Mouse (Mus musculus): Measurements from ENCODE around the gene Qsox2. TPM values are rescaled to one million over a fixed set of nuclear protein-coding genes. Genes with fewer than 3 reads are reported as not detected.

Qsox2 gene
- 15.2 TPM for polyA plus RNA-seq (2012; fragmentation: generic; extraction: Trizol)
- long read RNA-seq, experiment 1, partial matches to known transcripts, result 5 of 13 reads
- long read RNA-seq, experiment 1, other reads (novel, unspliced or antisense), result 7 of 13 reads
- long read RNA-seq, experiment 2, transcript Qsox2-201 (13 exons, 2,559 nt), result major isoform, 22 of 121 reads
- long read RNA-seq, experiment 2, partial matches to known transcripts, result 86 of 121 reads
- long read RNA-seq, experiment 2, other reads (novel, unspliced or antisense), result 13 of 121 reads

DNA sequence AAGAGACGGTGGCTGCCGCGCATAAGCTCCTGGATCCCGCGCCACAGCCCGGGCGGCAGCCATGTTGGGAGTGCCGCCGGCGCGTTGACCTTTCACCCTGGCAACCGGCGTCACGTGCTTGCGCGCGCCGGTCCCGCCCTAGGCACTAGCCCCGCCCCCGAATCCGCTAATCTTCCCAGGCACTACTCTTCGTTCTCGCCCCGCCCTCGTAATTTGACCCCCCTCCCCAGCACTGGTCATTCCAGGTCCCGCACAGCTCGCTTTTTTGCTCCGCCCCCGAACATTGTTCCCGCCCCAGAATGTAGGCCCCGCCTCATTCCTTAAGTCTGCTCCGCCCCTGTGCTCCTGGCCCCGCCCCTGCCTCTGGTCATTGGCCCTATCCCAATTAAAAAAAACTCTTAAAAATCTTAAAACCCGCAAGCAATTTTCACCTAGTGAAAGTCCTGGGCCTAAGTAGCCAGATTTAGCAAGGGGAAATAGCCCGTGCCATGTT lies at the start of gene Qsox2:
Gene Qsox2, minus strand, starts transcription at position 236 of the 493 bp plus-strand sequence.
- peaks cover 15% of the 10 kb centered on the region for H3K27me3 ChIP-seq (ENCODE audit: control insufficient read depth, insufficient read depth, insufficient read length)
- peak within 1 kb of the TSS; percentile 92 for H3K4me3 ChIP-seq (ENCODE audit: insufficient read depth, poor library complexity, severe bottlenecking)
- H3K79me3 ChIP-seq (ENCODE audit: low read depth), result peaks cover 4% of the 10 kb centered on the region
- peaks cover 21% of the 10 kb centered on the region for H3K79me2 ChIP-seq (ENCODE audit: control insufficient read depth, insufficient read depth)
- peak within 1 kb of the TSS; percentile 93 for H3ac ChIP-seq (ENCODE audit: control insufficient read depth, insufficient read length, low read depth)
- TF ChIP-seq FOSL1 (IDR thresholded peaks at IDR 0.05; ENCODE audit: insufficient read depth, low read length, poor library complexity, severe bottlenecking) (no peak), CEBPB (IDR thresholded peaks at IDR 0.05; ENCODE audit: low read depth) (no peak), USF1 (IDR thresholded peaks at IDR 0.05; ENCODE audit: low read depth) (peak; percentile 87), MYOD1 (IDR thresholded peaks at IDR 0.05; ENCODE audit: control insufficient read depth, insufficient read length, low read depth) (no peak), CTCF (IDR thresholded peaks at IDR 0.05; ENCODE audit: control insufficient read depth, insufficient read depth, insufficient read length) (no peak), MAX (IDR thresholded peaks at IDR 0.05) (no peak), MYOG (IDR thresholded peaks at IDR 0.05; ENCODE audit: control insufficient read depth, extremely low read depth, insufficient read length) (no peak)
- peaks cover 3% of the 10 kb centered on the region for H3K36me3 ChIP-seq (ENCODE audit: control insufficient read depth, insufficient read depth)

DNA sequence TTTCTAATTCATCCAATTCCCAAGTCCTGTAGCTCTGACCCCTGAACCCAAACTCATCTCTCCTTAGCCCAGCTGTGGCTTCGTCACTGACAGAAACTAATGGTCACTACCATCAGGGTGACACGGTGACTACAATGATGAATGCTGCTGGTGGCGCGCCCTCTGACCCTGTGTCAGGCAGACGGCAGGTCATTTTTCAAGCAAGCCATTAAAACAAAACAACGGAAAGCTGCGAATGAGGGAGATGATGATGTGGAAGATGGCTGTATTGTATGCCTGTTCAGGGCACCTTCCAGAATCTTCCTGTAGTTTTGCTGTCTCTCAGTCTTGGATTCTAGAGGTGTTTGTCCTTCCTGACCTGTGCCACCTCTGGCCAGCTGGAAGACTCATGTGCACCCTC lies 49.1 kb upstream of the Qsox2 start:
- Histone ChIP-seq H3K36me3 (ENCODE audit: control insufficient read depth, insufficient read depth) (no peaks in the 10 kb centered on the region), H3K79me2 (ENCODE audit: control insufficient read depth, insufficient read depth) (no peaks in the 10 kb centered on the region), H3K79me3 (ENCODE audit: low read depth) (no peaks in the 10 kb centered on the region), H3K27me3 (ENCODE audit: control insufficient read depth, insufficient read depth, insufficient read length) (peaks cover 71% of the 10 kb centered on the region), H3K4me3 (ENCODE audit: insufficient read depth, poor library complexity, severe bottlenecking) (no peak overlapping the region), H3ac (ENCODE audit: control insufficient read depth, insufficient read length, low read depth) (no peak overlapping the region)
- TF ChIP-seq MYOG (IDR thresholded peaks at IDR 0.05; ENCODE audit: control insufficient read depth, extremely low read depth, insufficient read length), result no peak
- no peak for TF ChIP-seq CEBPB (IDR thresholded peaks at IDR 0.05; ENCODE audit: low read depth)
- no peak for TF ChIP-seq FOSL1 (IDR thresholded peaks at IDR 0.05; ENCODE audit: insufficient read depth, low read length, poor library complexity, severe bottlenecking)
- no peak for TF ChIP-seq MYOD1 (IDR thresholded peaks at IDR 0.05; ENCODE audit: control insufficient read depth, insufficient read length, low read depth)
- no peak for TF ChIP-seq CTCF (IDR thresholded peaks at IDR 0.05; ENCODE audit: control insufficient read depth, insufficient read depth, insufficient read length)
- TF ChIP-seq USF1 (IDR thresholded peaks at IDR 0.05; ENCODE audit: low read depth), result no peak
- TF ChIP-seq MAX (IDR thresholded peaks at IDR 0.05), result no peak

DNA sequence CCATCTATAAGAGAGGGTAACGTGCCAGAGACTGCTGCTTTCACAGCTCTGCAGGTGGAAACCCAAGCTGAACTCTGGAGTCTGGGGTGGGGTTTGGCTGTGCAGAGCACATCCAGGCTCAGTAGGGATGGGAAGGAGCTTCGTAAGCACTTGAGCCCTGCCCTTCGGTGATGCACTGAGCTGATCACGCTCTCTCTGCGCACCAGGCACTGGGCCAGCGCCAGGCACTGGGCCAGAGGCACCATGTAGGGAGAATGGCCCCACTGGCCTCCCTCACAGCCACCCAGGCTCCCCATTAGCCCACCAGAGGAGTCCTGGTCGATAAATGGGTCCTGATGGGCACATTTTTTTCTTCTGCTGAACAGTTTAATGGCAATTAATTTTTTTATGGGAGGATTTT lies 48.5 kb upstream of the Qsox2 start:
- Histone ChIP-seq H3K79me2 (ENCODE audit: control insufficient read depth, insufficient read depth) (no peaks in the 10 kb centered on the region), H3K27me3 (ENCODE audit: control insufficient read depth, insufficient read depth, insufficient read length) (peaks cover 73% of the 10 kb centered on the region), H3K4me3 (ENCODE audit: insufficient read depth, poor library complexity, severe bottlenecking) (no peak overlapping the region), H3K79me3 (ENCODE audit: low read depth) (no peaks in the 10 kb centered on the region), H3ac (ENCODE audit: control insufficient read depth, insufficient read length, low read depth) (no peak overlapping the region), H3K36me3 (ENCODE audit: control insufficient read depth, insufficient read depth) (no peaks in the 10 kb centered on the region)
- TF ChIP-seq CEBPB (IDR thresholded peaks at IDR 0.05; ENCODE audit: low read depth), result no peak
- no peak for TF ChIP-seq MYOG (IDR thresholded peaks at IDR 0.05; ENCODE audit: control insufficient read depth, extremely low read depth, insufficient read length)
- no peak for TF ChIP-seq CTCF (IDR thresholded peaks at IDR 0.05; ENCODE audit: control insufficient read depth, insufficient read depth, insufficient read length)
- TF ChIP-seq MYOD1 (IDR thresholded peaks at IDR 0.05; ENCODE audit: control insufficient read depth, insufficient read length, low read depth), result no peak
- no peak for TF ChIP-seq FOSL1 (IDR thresholded peaks at IDR 0.05; ENCODE audit: insufficient read depth, low read length, poor library complexity, severe bottlenecking)
- no peak for TF ChIP-seq MAX (IDR thresholded peaks at IDR 0.05)
- TF ChIP-seq USF1 (IDR thresholded peaks at IDR 0.05; ENCODE audit: low read depth), result no peak

DNA sequence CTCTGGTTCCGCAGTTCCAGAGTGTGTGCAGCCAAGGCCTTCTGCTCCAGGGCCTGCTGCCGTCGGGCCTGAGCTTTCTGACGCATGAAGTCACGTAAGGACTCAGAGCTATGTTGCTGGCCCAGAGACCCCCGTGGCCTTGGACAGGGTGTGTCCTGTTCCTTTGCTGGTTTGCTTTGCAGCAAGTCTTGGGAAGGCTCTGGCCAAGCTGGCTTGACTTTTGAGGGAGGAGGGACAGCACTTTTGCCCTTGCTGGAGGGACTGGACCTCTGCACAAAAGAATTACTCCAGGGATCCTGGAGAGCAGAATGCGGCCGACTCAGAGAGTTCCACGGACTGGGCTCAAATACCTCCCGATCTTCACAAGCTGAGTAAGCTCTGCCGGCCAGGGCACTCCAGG lies 43.3 kb upstream of the Qsox2 start:
- Histone ChIP-seq H3K79me3 (ENCODE audit: low read depth) (no peaks in the 10 kb centered on the region), H3K79me2 (ENCODE audit: control insufficient read depth, insufficient read depth) (no peaks in the 10 kb centered on the region), H3K4me3 (ENCODE audit: insufficient read depth, poor library complexity, severe bottlenecking) (no peak overlapping the region), H3K36me3 (ENCODE audit: control insufficient read depth, insufficient read depth) (no peaks in the 10 kb centered on the region), H3ac (ENCODE audit: control insufficient read depth, insufficient read length, low read depth) (peak overlapping the region; percentile 20), H3K27me3 (ENCODE audit: control insufficient read depth, insufficient read depth, insufficient read length) (peaks cover 74% of the 10 kb centered on the region)
- TF ChIP-seq FOSL1 (IDR thresholded peaks at IDR 0.05; ENCODE audit: insufficient read depth, low read length, poor library complexity, severe bottlenecking) (no peak), MYOG (IDR thresholded peaks at IDR 0.05; ENCODE audit: control insufficient read depth, extremely low read depth, insufficient read length) (no peak), MAX (IDR thresholded peaks at IDR 0.05) (no peak), CTCF (IDR thresholded peaks at IDR 0.05; ENCODE audit: control insufficient read depth, insufficient read depth, insufficient read length) (no peak), CEBPB (IDR thresholded peaks at IDR 0.05; ENCODE audit: low read depth) (no peak), MYOD1 (IDR thresholded peaks at IDR 0.05; ENCODE audit: control insufficient read depth, insufficient read length, low read depth) (no peak)

DNA sequence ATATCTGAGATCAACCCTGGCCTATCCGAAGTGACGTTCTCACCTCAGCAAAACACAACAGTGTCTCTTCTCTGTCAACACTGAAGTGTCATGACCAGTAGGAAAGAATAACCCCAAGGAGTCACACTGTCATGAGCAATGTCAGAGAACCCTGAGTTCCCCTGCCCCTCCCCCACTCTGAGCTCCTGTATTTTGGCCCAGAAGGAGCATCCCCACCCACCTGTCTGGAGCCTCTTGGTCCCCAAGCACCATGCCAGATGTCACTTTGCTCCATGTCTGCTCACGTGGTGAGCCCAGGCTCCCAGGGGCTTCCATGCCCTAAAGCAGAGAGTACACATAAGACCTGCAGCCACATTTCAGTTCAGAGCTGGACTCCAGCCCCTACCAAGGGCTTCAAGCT lies 42.4 kb upstream of the Qsox2 start:
- no peak for TF ChIP-seq CTCF (IDR thresholded peaks at IDR 0.05; ENCODE audit: control insufficient read depth, insufficient read depth, insufficient read length)
- no peak for TF ChIP-seq MAX (IDR thresholded peaks at IDR 0.05)
- TF ChIP-seq CEBPB (IDR thresholded peaks at IDR 0.05; ENCODE audit: low read depth), result no peak
- Histone ChIP-seq H3K4me3 (ENCODE audit: insufficient read depth, poor library complexity, severe bottlenecking) (no peak overlapping the region), H3K79me3 (ENCODE audit: low read depth) (no peaks in the 10 kb centered on the region), H3K79me2 (ENCODE audit: control insufficient read depth, insufficient read depth) (no peaks in the 10 kb centered on the region), H3ac (ENCODE audit: control insufficient read depth, insufficient read length, low read depth) (no peak overlapping the region), H3K27me3 (ENCODE audit: control insufficient read depth, insufficient read depth, insufficient read length) (peaks cover 78% of the 10 kb centered on the region), H3K36me3 (ENCODE audit: control insufficient read depth, insufficient read depth) (no peaks in the 10 kb centered on the region)

DNA sequence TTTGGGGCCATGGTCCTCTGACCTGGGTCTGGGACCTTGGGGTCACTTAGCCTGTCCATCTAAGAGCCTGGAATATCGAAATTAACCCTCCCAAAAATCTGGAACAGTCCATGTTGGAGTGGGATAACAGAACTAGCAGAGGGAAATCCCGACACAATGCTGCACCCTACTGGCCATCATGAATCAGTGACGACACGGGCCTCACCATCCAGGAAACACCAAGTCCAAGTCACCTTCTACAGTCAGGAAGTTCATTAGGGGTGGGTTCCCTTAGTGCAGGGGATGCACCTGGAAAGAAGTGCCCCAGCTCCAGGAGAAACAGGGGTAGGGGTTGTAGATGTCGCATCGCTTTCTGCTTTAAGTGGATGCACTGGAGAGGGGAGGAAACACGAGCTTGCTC lies 36.3 kb upstream of the Qsox2 start:
- Histone ChIP-seq H3K79me3 (ENCODE audit: low read depth) (no peaks in the 10 kb centered on the region), H3K27me3 (ENCODE audit: control insufficient read depth, insufficient read depth, insufficient read length) (peaks cover 54% of the 10 kb centered on the region), H3K4me3 (ENCODE audit: insufficient read depth, poor library complexity, severe bottlenecking) (no peak overlapping the region), H3K36me3 (ENCODE audit: control insufficient read depth, insufficient read depth) (no peaks in the 10 kb centered on the region), H3ac (ENCODE audit: control insufficient read depth, insufficient read length, low read depth) (no peak overlapping the region), H3K79me2 (ENCODE audit: control insufficient read depth, insufficient read depth) (no peaks in the 10 kb centered on the region)
- TF ChIP-seq CTCF (IDR thresholded peaks at IDR 0.05; ENCODE audit: control insufficient read depth, insufficient read depth, insufficient read length) (peak; percentile 72), USF1 (IDR thresholded peaks at IDR 0.05; ENCODE audit: low read depth) (no peak)

All from C2C12 (cell line).